Mouse (Mus musculus) kidney, adult 11 months (tissue): ENCODE measurements at regions not wholly inside any gene's neighbourhood (a gene's known extent, or its start where the extent isn't known, plus 50 kb on each side); places are given as distances from the start of the nearest gene placed in this dataset.

Experiments used
- DNase-seq: peaks from one replicate; pipeline ENCODE4 v3.0.0; 2022

GRCm38 (mm10) chr9:98791709-98792108 is 50.6 kb upstream of the Prr23a1 start:
- no peak for DNase-seq

GRCm38 (mm10) chr9:98773651-98774185 is 68.6 kb upstream of the Prr23a1 start:
- no peak for DNase-seq

GRCm38 (mm10) chr9:98773212-98773611 is 69.1 kb upstream of the Prr23a1 start:
- no peak for DNase-seq

GRCm38 (mm10) chr9:98754764-98755163 is 87.5 kb upstream of the Prr23a1 start:
- DNase-seq: no peak

- DNase-seq: no peak
Measured at GRCm38 (mm10) chr9:98753356-98753953, 88.8 kb upstream of the Prr23a1 start.

- DNase-seq: no peak
Measured at GRCm38 (mm10) chr9:98743785-98744184, 98.5 kb upstream of the Prr23a1 start.

- peak; percentile 34 for DNase-seq
Measured at GRCm38 (mm10) chr9:98727276-98727860, 114.9 kb upstream of the Prr23a1 start.

GRCm38 (mm10) chr9:98726638-98727037 is 115.7 kb upstream of the Prr23a1 start:
- no peak for DNase-seq

GRCm38 (mm10) chr9:98722885-98723284 is 119.4 kb upstream of the Prr23a1 start:
- no peak for DNase-seq

- DNase-seq: no peak
Measured at GRCm38 (mm10) chr9:98721381-98721780, 119.9 kb upstream of the Mrps22 start.

GRCm38 (mm10) chr9:98717701-98718270 is 116.3 kb upstream of the Mrps22 start:
- DNase-seq: no peak

GRCm38 (mm10) chr9:98714661-98715060 is 113.2 kb upstream of the Mrps22 start:
- DNase-seq: no peak

GRCm38 (mm10) chr9:98712826-98713225 is 111.4 kb upstream of the Mrps22 start:
- DNase-seq: no peak

- DNase-seq: no peak
Measured at GRCm38 (mm10) chr9:98712023-98712563, 110.6 kb upstream of the Mrps22 start.

- DNase-seq: no peak
Measured at GRCm38 (mm10) chr9:98710155-98710710, 108.8 kb upstream of the Mrps22 start.

- no peak for DNase-seq
Measured at GRCm38 (mm10) chr9:98708001-98708680, 106.7 kb upstream of the Mrps22 start.

GRCm38 (mm10) chr9:98707491-98707890 is 106.0 kb upstream of the Mrps22 start:
- no peak for DNase-seq

- DNase-seq: no peak
Measured at GRCm38 (mm10) chr9:98704131-98704530, 102.7 kb upstream of the Mrps22 start.

GRCm38 (mm10) chr9:98703331-98703730 is 101.9 kb upstream of the Mrps22 start:
- no peak for DNase-seq

GRCm38 (mm10) chr9:98700571-98700970 is 99.1 kb upstream of the Mrps22 start:
- no peak for DNase-seq

GRCm38 (mm10) chr9:98697155-98697554 is 95.7 kb upstream of the Mrps22 start:
- no peak for DNase-seq

- DNase-seq: no peak
Measured at GRCm38 (mm10) chr9:98695035-98695434, 93.6 kb upstream of the Mrps22 start.
